Mouse (Mus musculus) lung, postnatal 0 days (tissue): ENCODE results near the gene Mgat4a.

Source experiments
- CTCF ChIP-seq: IDR thresholded peaks from 2 replicates; pipeline ENCODE4 v1.5.1; 2016; ENCODE audit warnings: antibody characterized with exemption, mild to moderate bottlenecking
- EP300 ChIP-seq: IDR thresholded peaks from 2 replicates; pipeline ENCODE4 v1.6.1; 2016; ENCODE audit warnings: antibody characterized with exemption, mild to moderate bottlenecking, control low read depth

- no peak for TF ChIP-seq CTCF
- no peak for TF ChIP-seq EP300
Observed at GRCm38 (mm10) chr1:37464878-37465452, 75.9 kb downstream of the Mgat4a start.
